In genomic region chr11:68190849-68191248, GRCm38 (mm10) we compare ENCODE assay signal across 8 mouse cellular contexts.
"Had no signal": no experiment of that assay in that cellular context is flagged by ENCODE, and none has a peak within 500 bp of the region (broad histone marks: within the 10 kb centered on the region; RNA-seq: fewer than 3 reads in every experiment).

No protein-coding gene starts in this region.

- ATAC-seq: intestine, embryonic 15.5 days; liver, embryonic 12.5 days; midbrain, embryonic 16.5 days had no signal

- DNase-seq: kidney, adult 18-20 months; kidney, postnatal 10 days; lung, embryonic 14.5 days; lung, postnatal 10 days; lung, postnatal 4 days had no signal
